Mouse (Mus musculus) midbrain, embryonic 16.5 days (tissue): ENCODE data around the gene Gm20809. TPM values are rescaled to one million over a fixed set of nuclear protein-coding genes. Genes with fewer than 3 reads are reported as not detected.
"Not testable (repeated sequence)": the region's sequence is repeated elsewhere in the genome, so short reads cannot be mapped to it uniquely, and the experiment has no call there.

Experiments used
- ATAC-seq: fragments of 200-750 bp; cut with Nextera tagmentation; 2 replicates; pipeline ENCODE4 v1.8.0; 2017; ENCODE audit warnings: moderate TSS enrichment
- H3K27ac ChIP-seq: fragments of 300-500 bp; sonication (generic); 2 replicates; pipeline ENCODE4 v1.5.1; 2014; ENCODE audit warnings: mild to moderate bottlenecking, low read length, mixed read lengths
- H3K27me3 ChIP-seq: fragments of 300-500 bp; sonication (generic); 2 replicates; pipeline ENCODE4 v1.6.1; 2014; ENCODE audit warnings: low read depth, low read length, mixed read lengths; ENCODE audit not compliant: control insufficient read depth, insufficient read depth
- H3K36me3 ChIP-seq: fragments of 300-500 bp; sonication (generic); 2 replicates; pipeline ENCODE4 v1.6.1; 2014; ENCODE audit warnings: mild to moderate bottlenecking, low read length, moderate library complexity, mixed read lengths; ENCODE audit not compliant: control insufficient read depth, insufficient read depth
- H3K4me1 ChIP-seq: fragments of 300-500 bp; sonication (generic); 2 replicates; pipeline ENCODE4 v1.6.1; 2014; ENCODE audit warnings: mild to moderate bottlenecking, low read length, mixed read lengths; ENCODE audit not compliant: control insufficient read depth, insufficient read depth
- H3K4me2 ChIP-seq: fragments of 300-500 bp; sonication (generic); 2 replicates; pipeline ENCODE4 v1.6.1; 2014; ENCODE audit warnings: mild to moderate bottlenecking, low read length, mixed read lengths
- H3K4me3 ChIP-seq: fragments of 300-500 bp; sonication (generic); 2 replicates; pipeline ENCODE4 v1.5.1; 2014; ENCODE audit warnings: low read depth, mild to moderate bottlenecking, low read length, moderate library complexity, mixed read lengths
- H3K9ac ChIP-seq: fragments of 300-500 bp; sonication (generic); 2 replicates; pipeline ENCODE4 v1.6.1; 2014; ENCODE audit warnings: low read depth, low read length, mixed read lengths
- H3K9me3 ChIP-seq: fragments of 300-500 bp; sonication (generic); replicated peaks from 2 replicates; pipeline ENCODE4 v1.6.1; 2014; ENCODE audit warnings: mild to moderate bottlenecking, low read length, mixed read lengths; ENCODE audit not compliant: control insufficient read depth, poor library complexity, severe bottlenecking
- WGBS: fragments of 180-500 bp; shearing (Covaris S2); extraction: QIAGEN DNeasy Blood & Tissue Kit; methylation state at CpG from one replicate; pipeline ENCODE4 v1.1.7; 2014; 5-methylcytosine and 5-hydroxymethylcytosine counted together
- polyA plus RNA-seq: library from polyadenylated mRNA; unstranded; fragments of >200 nt; fragmentation: Nextera tagmentation; extraction: Ambion mirVana; gene quantifications from 2 replicates; pipeline ENCODE4 v1.2.1, GENCODE M21; 2015

The Gm20809 gene
- not detected in 2 replicates for polyA plus RNA-seq

DNA sequence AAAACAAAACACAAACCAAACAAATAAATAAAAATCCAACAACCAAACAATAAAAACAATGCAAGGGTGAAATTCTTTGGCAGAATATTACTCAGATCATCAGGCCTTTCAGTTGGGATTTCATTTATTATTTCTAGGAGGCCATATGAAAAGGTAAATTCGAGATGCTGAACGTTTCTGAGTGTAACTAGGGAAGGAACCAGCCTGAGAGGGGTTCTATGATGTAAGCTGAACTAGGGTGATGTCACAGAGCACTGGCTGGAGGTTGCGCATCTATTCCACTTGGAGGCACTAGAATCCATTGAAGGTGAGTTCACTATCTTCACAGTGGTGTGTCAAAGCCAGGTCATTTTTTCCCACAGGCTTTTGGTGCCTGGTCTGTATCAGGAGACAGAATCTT, at the start of gene Gm20809:
Gene Gm20809, plus strand, starts transcription at position 301 of the 400 bp plus-strand sequence.
- H3K27me3 ChIP-seq, H3K9me3 ChIP-seq, H3K27ac ChIP-seq, H3K4me3 ChIP-seq, H3K9ac ChIP-seq, H3K4me1 ChIP-seq, H3K4me2 ChIP-seq, ATAC-seq, H3K36me3 ChIP-seq: not testable (repeated sequence)
- WGBS, result no CpG with 5 or more reads among the region's 3 CpGs
